Comparison of ENCODE assay signal across 25 mouse cellular contexts in the genomic region with DNA sequence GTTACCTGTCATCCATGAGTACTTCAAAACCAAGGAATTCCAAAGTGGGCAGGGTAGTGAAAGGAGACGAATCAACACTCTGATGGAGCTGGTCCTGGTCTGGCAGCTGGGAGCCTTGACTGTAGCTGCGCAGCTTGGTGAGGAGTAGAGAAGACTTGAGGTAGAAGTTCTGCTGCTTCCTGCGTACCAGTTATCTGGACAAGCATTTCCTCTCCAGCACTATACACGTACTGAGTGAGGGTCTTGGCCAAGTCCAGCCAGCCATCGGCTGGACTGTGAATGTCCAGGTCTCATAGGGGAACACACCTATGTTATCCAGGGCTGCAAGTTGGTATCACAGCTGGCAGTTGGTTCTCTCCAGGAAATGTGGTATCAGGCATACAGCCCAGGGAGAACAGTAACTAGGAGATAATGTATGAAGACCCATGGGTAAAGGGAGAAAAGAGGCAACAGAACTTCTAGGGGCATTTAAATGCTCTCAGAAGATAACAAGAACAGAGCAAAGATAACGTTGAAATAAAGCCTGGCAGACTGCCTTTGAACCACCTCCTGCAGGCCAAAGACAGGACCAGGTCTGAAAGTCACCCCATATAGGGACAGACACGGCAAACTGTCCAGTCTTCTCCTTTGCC. TPM values are rescaled to one million over a fixed set of nuclear protein-coding genes. Genes with fewer than 3 reads are reported as not detected.
DNase-seq lines count a peak whose midpoint lies in the region; ATAC-seq and TF ChIP-seq lines count a peak whose summit lies in the region.
"Had no signal": no experiment of that assay in that cellular context is flagged by ENCODE, and none has a peak within 500 bp of the region (broad histone marks: within the 10 kb centered on the region; RNA-seq: fewer than 3 reads in every experiment).

No protein-coding gene starts in this region.

- peak; percentile 13 for DNase-seq in forebrain, embryonic 10.5 days (ENCODE audit: extremely low spot score, low spot score)
- peak; percentile 13 for DNase-seq in G1E (ENCODE audit: low spot score)
- DNase-seq in layer of hippocampus, adult 11-12 months (ENCODE audit: low spot score) = no peak
- no peak for DNase-seq in adrenal gland, adult (ENCODE audit: inconsistent age in 2 of 2, low spot score in 1 of 2)
- DNase-seq: adrenal gland, postnatal 10 days; B cell, adult 2 months; cerebellum, adult 11 months; cerebellum, adult 8-10 months; cerebellum, postnatal 14 days; gastrocnemius, postnatal 10 days; heart, postnatal 36 days had no signal

- H3K4me1 ChIP-seq in forebrain, embryonic 10.5 days = peaks cover 6% of the 10 kb centered on the region
- peaks cover 4% of the 10 kb centered on the region for H3K4me1 ChIP-seq in forebrain, embryonic 16.5 days (replicated peaks; ENCODE audit: control insufficient read depth, insufficient read depth, low read length)
- H3K4me1 ChIP-seq in G1E (ENCODE audit: insufficient read depth, low read depth, low read length) = peaks cover 4% of the 10 kb centered on the region; the same call in 1 of the 2 replicates
- peaks cover 60% of the 10 kb centered on the region for H3K4me1 ChIP-seq in liver, embryonic 12.5 days
- peaks cover 21% of the 10 kb centered on the region for H3K4me1 ChIP-seq in liver, embryonic 16.5 days (ENCODE audit: control insufficient read depth, low read depth, low read length)

- no peaks in the 10 kb centered on the region for H3K9me3 ChIP-seq in forebrain, embryonic 10.5 days
- H3K9me3 ChIP-seq in forebrain, embryonic 16.5 days (ENCODE audit: control insufficient read depth, low read length) = no peaks in the 10 kb centered on the region
- H3K9me3 ChIP-seq in G1E (replicated peaks) = peaks cover 4% of the 10 kb centered on the region; the same call in 1 of the 2 replicates
- no peaks in the 10 kb centered on the region for H3K9me3 ChIP-seq in liver, embryonic 12.5 days (replicated peaks)
- H3K9me3 ChIP-seq in liver, embryonic 16.5 days (replicated peaks; ENCODE audit: control insufficient read depth, low read length) = no peaks in the 10 kb centered on the region
- H3K9me3 ChIP-seq: embryonic facial prominence, embryonic 13.5 days; forebrain, embryonic 13.5 days; heart, embryonic 13.5 days; hindbrain, embryonic 15.5 days had no signal

- peaks cover 21% of the 10 kb centered on the region for H3K27me3 ChIP-seq in forebrain, embryonic 10.5 days (ENCODE audit: poor library complexity, severe bottlenecking)
- H3K27me3 ChIP-seq in forebrain, embryonic 16.5 days (replicated peaks; ENCODE audit: control insufficient read depth, insufficient read depth, low read length) = peaks cover 6% of the 10 kb centered on the region; the same call in 1 of the 2 replicates
- no peaks in the 10 kb centered on the region; the same call in 1 of the 2 replicates for H3K27me3 ChIP-seq in G1E (ENCODE audit: insufficient read depth, low read length)
- H3K27me3 ChIP-seq in liver, embryonic 12.5 days (replicated peaks) = peaks cover 21% of the 10 kb centered on the region
- H3K27me3 ChIP-seq in liver, embryonic 16.5 days (ENCODE audit: control insufficient read depth, insufficient read depth, low read depth, low read length) = peaks cover 7% of the 10 kb centered on the region

- ATAC-seq in forebrain, embryonic 16.5 days = no peak
- ATAC-seq in G1E (ENCODE audit: extremely low read depth, insufficient number of reproducible peaks, low FRiP score, poor library complexity, severe bottlenecking) = no peak
- peak; percentile 77 for ATAC-seq in liver, embryonic 12.5 days
- peak; percentile 73 for ATAC-seq in liver, embryonic 16.5 days (ENCODE audit: low read depth)
- ATAC-seq in granulocyte monocyte progenitor cell, adult 5-6 weeks (replicated peaks; ENCODE audit: poor library complexity, severe bottlenecking) = no peak
- ATAC-seq: CD4-positive, CD25-positive, alpha-beta regulatory T cell, adult 4 months; forebrain, embryonic 13.5 days had no signal

- H3K4me2 ChIP-seq in forebrain, embryonic 16.5 days (ENCODE audit: low read length) = no peak overlapping the region
- peak overlapping the region; percentile 3; the same call in 1 of the 2 replicates for H3K4me2 ChIP-seq in liver, embryonic 12.5 days
- H3K4me2 ChIP-seq in liver, embryonic 16.5 days (ENCODE audit: low read depth, low read length) = no peak overlapping the region
- H3K4me2 ChIP-seq: embryonic facial prominence, embryonic 13.5 days; forebrain, embryonic 13.5 days; heart, embryonic 13.5 days; hindbrain, embryonic 15.5 days had no signal

- H3K9ac ChIP-seq in forebrain, embryonic 16.5 days (replicated peaks; ENCODE audit: low read depth, low read length) = no peak overlapping the region
- H3K9ac ChIP-seq in liver, embryonic 12.5 days = no peak overlapping the region
- no peak overlapping the region for H3K9ac ChIP-seq in liver, embryonic 16.5 days (ENCODE audit: low read depth, low read length)
- H3K9ac ChIP-seq: embryonic facial prominence, embryonic 13.5 days; forebrain, embryonic 13.5 days; heart, embryonic 13.5 days; hindbrain, embryonic 15.5 days had no signal

- TF ChIP-seq CTCF in G1E (IDR thresholded peaks at IDR 0.05; ENCODE audit: low read depth, low read length) = no peak

- 92% methylated on average over 7 of the region's 7 CpGs for WGBS in forebrain, embryonic 10.5 days
- WGBS in forebrain, embryonic 16.5 days = 93% methylated on average over 7 of the region's 7 CpGs
- 30% methylated on average over 7 of the region's 7 CpGs for WGBS in liver, embryonic 12.5 days (ENCODE audit: insufficient replicate concordance)
- 30% methylated on average over 7 of the region's 7 CpGs for WGBS in liver, embryonic 16.5 days (ENCODE audit: insufficient replicate concordance)

- H3K27ac ChIP-seq in forebrain, embryonic 10.5 days = no peak overlapping the region
- H3K27ac ChIP-seq in forebrain, embryonic 16.5 days (ENCODE audit: low read length) = no peak overlapping the region
- H3K27ac ChIP-seq in liver, embryonic 12.5 days = peak overlapping the region; percentile 57
- no peak overlapping the region for H3K27ac ChIP-seq in liver, embryonic 16.5 days (ENCODE audit: low read length)
- H3K27ac ChIP-seq: embryonic facial prominence, embryonic 13.5 days; forebrain, embryonic 13.5 days; heart, embryonic 13.5 days; hindbrain, embryonic 15.5 days had no signal

- no peak overlapping the region for H3K4me3 ChIP-seq in forebrain, embryonic 10.5 days
- H3K4me3 ChIP-seq in forebrain, embryonic 16.5 days (replicated peaks; ENCODE audit: low read length) = no peak overlapping the region
- no peak overlapping the region for H3K4me3 ChIP-seq in G1E (ENCODE audit: low read depth, low read length)
- no peak overlapping the region for H3K4me3 ChIP-seq in liver, embryonic 12.5 days
- no peak overlapping the region for H3K4me3 ChIP-seq in liver, embryonic 16.5 days (ENCODE audit: low read depth, low read length)
- H3K4me3 ChIP-seq: embryonic facial prominence, embryonic 13.5 days; forebrain, embryonic 13.5 days; heart, embryonic 13.5 days; hindbrain, embryonic 15.5 days had no signal

- H3K36me3 ChIP-seq in forebrain, embryonic 10.5 days (replicated peaks) = peaks cover 80% of the 10 kb centered on the region
- peaks cover 22% of the 10 kb centered on the region for H3K36me3 ChIP-seq in forebrain, embryonic 16.5 days (ENCODE audit: control insufficient read depth, insufficient read depth)
- H3K36me3 ChIP-seq in G1E (replicated peaks) = peaks cover 80% of the 10 kb centered on the region
- H3K36me3 ChIP-seq in liver, embryonic 12.5 days = peaks cover 61% of the 10 kb centered on the region
- H3K36me3 ChIP-seq in liver, embryonic 16.5 days (ENCODE audit: control insufficient read depth, insufficient read depth) = peaks cover 7% of the 10 kb centered on the region

RNA-seq across cellular contexts. Expression of gene Chrm4, which starts 10.6 kb away (rescaled TPM):
- polyA plus RNA-seq in forebrain, embryonic 10.5 days (2016; fragmentation: Nextera tagmentation; extraction: Ambion mirVana) = 0.12 and 0.77 TPM in 2 replicates
- 2.4 and 2.6 TPM in 2 replicates for polyA plus RNA-seq in forebrain, embryonic 16.5 days (2015; fragmentation: Nextera tagmentation; extraction: Ambion mirVana)
- total RNA-seq in G1E (2014; fragmentation: Nextera tagmentation) = 0.60 TPM in 1 of 2 replicates, not detected in the other
- 0.11 and 0.23 TPM in 2 replicates for total RNA-seq in G1E (2017)
- 0.04 TPM in 1 of 2 replicates, not detected in the other for polyA plus RNA-seq in G1E (2012)
- polyA plus RNA-seq in liver, embryonic 12.5 days (2016; fragmentation: Nextera tagmentation; extraction: Ambion mirVana) = 0.17 TPM in 1 of 2 replicates, not detected in the other
- 0.06 TPM in 1 of 2 replicates, not detected in the other for polyA plus RNA-seq in liver, embryonic 16.5 days (2015; fragmentation: Nextera tagmentation; extraction: Ambion mirVana)
- total RNA-seq in granulocyte monocyte progenitor cell, adult 5-6 weeks (2014; fragmentation: Nextera tagmentation) = not detected in 2 replicates
- 0.26 TPM in 1 of 2 replicates, not detected in the other for total RNA-seq in granulocyte monocyte progenitor cell, adult 5-6 weeks (2017)
- total RNA-seq: heart, postnatal 36 days had no signal
- polyA plus RNA-seq: heart, embryonic 13.5 days; heart, postnatal 0 days had no signal

RNA-seq across cellular contexts. Expression of gene Mdk, which starts 15.6 kb away (rescaled TPM):
- 1,773 and 1,865 TPM in 2 replicates for polyA plus RNA-seq in forebrain, embryonic 10.5 days (2016; fragmentation: Nextera tagmentation; extraction: Ambion mirVana)
- 256 and 290 TPM in 2 replicates for polyA plus RNA-seq in forebrain, embryonic 16.5 days (2015; fragmentation: Nextera tagmentation; extraction: Ambion mirVana)
- total RNA-seq in G1E (2014; fragmentation: Nextera tagmentation) (4.5 and 4.9 TPM in 2 replicates), G1E (2017) (0.76 and 0.81 TPM in 2 replicates)
- 5.5 and 5.8 TPM in 2 replicates for polyA plus RNA-seq in G1E (2012)
- polyA plus RNA-seq in liver, embryonic 12.5 days (2016; fragmentation: Nextera tagmentation; extraction: Ambion mirVana) = 137 and 140 TPM in 2 replicates
- 12.6 and 15.2 TPM in 2 replicates for polyA plus RNA-seq in liver, embryonic 16.5 days (2015; fragmentation: Nextera tagmentation; extraction: Ambion mirVana)
- total RNA-seq in granulocyte monocyte progenitor cell, adult 5-6 weeks (2014; fragmentation: Nextera tagmentation) = 1.3 and 4.1 TPM in 2 replicates
- not detected in 2 replicates for total RNA-seq in granulocyte monocyte progenitor cell, adult 5-6 weeks (2017)

RNA-seq across cellular contexts. Expression of gene Gm9821, which starts 29.0 kb away (rescaled TPM):
- polyA plus RNA-seq in forebrain, embryonic 10.5 days (2016; fragmentation: Nextera tagmentation; extraction: Ambion mirVana) = 0.44 and 0.52 TPM in 2 replicates
- polyA plus RNA-seq in forebrain, embryonic 16.5 days (2015; fragmentation: Nextera tagmentation; extraction: Ambion mirVana) = 0.37 and 0.46 TPM in 2 replicates
- total RNA-seq in G1E (2014; fragmentation: Nextera tagmentation) (not detected in 2 replicates), G1E (2017) (1.6 and 1.8 TPM in 2 replicates)
- polyA plus RNA-seq in G1E (2012) = 0.07 and 0.10 TPM in 2 replicates
- 2.3 and 2.5 TPM in 2 replicates for polyA plus RNA-seq in liver, embryonic 12.5 days (2016; fragmentation: Nextera tagmentation; extraction: Ambion mirVana)
- polyA plus RNA-seq in liver, embryonic 16.5 days (2015; fragmentation: Nextera tagmentation; extraction: Ambion mirVana) = 0.68 and 1.0 TPM in 2 replicates
- not detected in 2 replicates for total RNA-seq in granulocyte monocyte progenitor cell, adult 5-6 weeks (2014; fragmentation: Nextera tagmentation)
- 0.21 TPM in 1 of 2 replicates, not detected in the other for total RNA-seq in granulocyte monocyte progenitor cell, adult 5-6 weeks (2017)
- total RNA-seq: adrenal gland, postnatal 10 days; adrenal gland, postnatal 4 days; gastrocnemius, postnatal 10 days; gastrocnemius, postnatal 4 days; heart, postnatal 36 days had no signal
- polyA plus RNA-seq: brain, embryonic 14.5 days; cortical plate, adult 2 months had no signal

RNA-seq across cellular contexts. Expression of gene Dgkz, which starts 59.2 kb away (rescaled TPM):
- polyA plus RNA-seq in forebrain, embryonic 10.5 days (2016; fragmentation: Nextera tagmentation; extraction: Ambion mirVana) = 35.1 and 39.1 TPM in 2 replicates
- polyA plus RNA-seq in forebrain, embryonic 16.5 days (2015; fragmentation: Nextera tagmentation; extraction: Ambion mirVana) = 28.7 and 33.6 TPM in 2 replicates
- 290 and 308 TPM in 2 replicates for total RNA-seq in G1E (2014; fragmentation: Nextera tagmentation)
- total RNA-seq in G1E (2017) = 115 and 146 TPM in 2 replicates
- 403 and 416 TPM in 2 replicates for polyA plus RNA-seq in G1E (2012)
- 46.9 and 48.8 TPM in 2 replicates for polyA plus RNA-seq in liver, embryonic 12.5 days (2016; fragmentation: Nextera tagmentation; extraction: Ambion mirVana)
- 20.2 and 24.1 TPM in 2 replicates for polyA plus RNA-seq in liver, embryonic 16.5 days (2015; fragmentation: Nextera tagmentation; extraction: Ambion mirVana)
- total RNA-seq in granulocyte monocyte progenitor cell, adult 5-6 weeks (2014; fragmentation: Nextera tagmentation) = 115 and 135 TPM in 2 replicates
- 75.7 and 89.4 TPM in 2 replicates for total RNA-seq in granulocyte monocyte progenitor cell, adult 5-6 weeks (2017)

Comparison
In these comparisons a context has a peak if more than half of its experiments do, and no peak if none do; other contexts are left out.
1. DNase-seq: peak in forebrain, embryonic 10.5 days (single experiment) and G1E (single experiment); none in layer of hippocampus, adult 11-12 months (single experiment) and adrenal gland, adult (0 of 2).
2. ATAC-seq: peak in liver, embryonic 12.5 days (single experiment) and liver, embryonic 16.5 days (single experiment); none in forebrain, embryonic 16.5 days (single experiment), G1E (single experiment) and granulocyte monocyte progenitor cell, adult 5-6 weeks (single experiment).